Mouse (Mus musculus): ENCODE results near the gene Shisa7.

DNA sequence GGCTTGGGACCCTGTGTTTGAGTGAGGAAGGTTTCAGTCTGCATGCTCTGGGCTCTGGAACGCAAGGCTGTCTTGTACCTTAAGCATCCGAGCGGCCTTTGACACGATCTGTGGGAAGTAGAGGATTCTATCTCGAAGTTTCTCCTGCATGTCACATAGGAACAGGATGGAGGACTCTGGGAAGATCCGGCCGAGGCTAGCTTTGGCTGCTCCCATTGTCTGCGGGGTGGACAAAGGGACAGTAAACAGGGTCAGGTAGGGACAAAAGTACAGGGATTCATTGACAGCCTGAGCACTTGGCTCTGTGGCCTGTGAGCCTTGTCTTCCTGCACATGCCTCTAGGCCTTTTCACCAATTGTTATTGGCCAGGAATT, 6.8 kb upstream of the Shisa7 start:
- TF ChIP-seq POLR2A (IDR thresholded peaks at IDR 0.05; ENCODE audit: control insufficient read depth, extremely low read depth, insufficient read depth, low read length, poor library complexity) (no peak), CTCF (IDR thresholded peaks at IDR 0.05; ENCODE audit: borderline replicate concordance, control insufficient read depth, extremely low read depth, insufficient read depth, low read length, poor library complexity) (no peak)
